Mouse (Mus musculus) heart, postnatal 36 days (tissue): ENCODE data around the gene Nyap1. TPM values are rescaled to one million over a fixed set of nuclear protein-coding genes. Genes with fewer than 3 reads are reported as not detected.

Experiments
- DNase-seq, 2 experiments: peaks; one replicate each; pipeline ENCODE4 v3.0.0; 2021 to 2022
- intact Hi-C: fragments of 180-260 bp; cut with DNase I; formaldehyde crosslinking; loops from one replicate; pipeline ENCODE4 v1.15.1; 2025
- total RNA-seq, 2 experiments: library from RNA; stranded (reverse); gene quantifications; 2 replicates each; pipeline ENCODE4 v1.2.3; 2021

Nyap1 gene
- total RNA-seq, result 1 to 10 TPM in 1 of 2 experiments, under 1 TPM in 1; 0.81 to 1.1 TPM

DNA sequence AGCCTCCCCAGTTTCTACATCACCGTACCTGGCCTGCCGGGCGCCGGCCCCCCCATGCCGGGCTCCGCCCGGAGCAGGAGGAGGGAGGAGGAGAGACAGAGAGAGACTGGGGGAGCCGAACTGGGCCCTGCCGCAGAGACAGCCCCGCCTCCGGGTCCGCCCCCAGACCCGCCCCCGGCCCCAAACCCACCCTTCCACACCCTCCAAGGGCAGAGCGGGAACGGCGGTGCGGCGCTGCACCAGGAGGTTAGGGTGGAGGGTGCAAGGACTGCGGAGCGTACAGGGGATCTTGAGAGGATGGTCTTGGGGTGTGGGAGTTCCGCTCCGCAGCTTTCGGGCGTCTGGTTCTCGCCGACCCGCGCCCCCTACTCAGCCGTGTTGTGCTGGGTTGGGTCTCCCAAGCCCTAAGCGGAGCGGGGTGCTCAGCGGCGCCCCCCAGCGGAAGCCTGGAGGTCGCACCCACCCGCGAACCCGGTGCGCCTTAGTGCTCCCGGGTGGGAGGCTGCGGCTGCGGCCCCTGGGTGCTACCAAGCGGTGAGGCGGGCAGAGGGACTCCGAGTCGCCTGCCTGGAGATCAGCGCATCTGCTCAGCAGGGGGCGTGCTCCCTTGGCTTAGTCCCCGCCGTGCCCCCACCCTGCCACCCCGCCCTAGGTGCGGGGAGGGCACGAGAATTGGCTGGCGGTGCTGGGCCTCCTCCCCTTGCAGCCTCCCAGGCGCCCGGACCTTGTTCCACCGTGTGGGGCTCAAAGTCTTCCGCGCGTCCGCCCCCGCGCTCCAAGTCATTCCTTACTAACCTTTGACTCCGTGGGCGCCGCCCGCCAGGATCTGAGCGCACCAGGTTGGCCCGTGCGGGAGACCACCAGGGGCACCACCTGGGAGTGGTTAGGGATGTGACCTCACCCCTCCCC, at the start of gene Nyap1:
Gene Nyap1 (minus strand): TSS at position 585 of the 909 bp plus-strand sequence.
- DNase-seq, result peak; percentile 84 to 87
- intact Hi-C loops, result loop anchor here (2.0 to 5.0 kb wide), 3 partner anchors 16 to 139 kb away; partner anchors contain the start of gene Mospd3

DNA sequence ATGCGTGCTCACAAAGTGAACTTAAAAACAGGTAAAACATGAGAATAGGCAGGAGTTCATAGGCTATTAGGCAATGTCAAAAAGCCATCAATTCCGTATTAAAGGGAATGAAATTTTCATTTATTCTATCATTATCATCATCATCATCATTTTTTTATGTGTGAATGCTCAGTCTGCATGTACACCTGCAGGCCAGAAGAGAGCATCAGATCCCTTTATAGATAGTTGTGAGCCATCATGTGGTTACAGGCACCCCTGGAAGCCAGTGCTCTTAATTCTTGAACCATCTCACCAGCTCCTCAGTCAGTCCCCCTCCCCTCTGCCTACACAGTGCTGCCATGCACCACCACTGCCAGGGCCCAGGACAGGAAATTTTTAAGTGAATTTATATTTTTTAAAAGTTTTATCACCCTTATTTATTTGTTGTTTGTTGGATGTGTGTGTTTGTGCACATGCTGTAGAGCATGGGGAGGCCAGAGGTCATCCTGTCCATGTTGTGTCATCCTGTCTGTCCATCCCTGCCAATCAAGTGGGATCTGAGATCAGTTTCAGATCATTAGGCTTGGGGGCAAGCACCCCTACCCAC, 47.6 kb upstream of the Nyap1 start:
- no peak for DNase-seq
- intact Hi-C loops, result no loop called here

DNA sequence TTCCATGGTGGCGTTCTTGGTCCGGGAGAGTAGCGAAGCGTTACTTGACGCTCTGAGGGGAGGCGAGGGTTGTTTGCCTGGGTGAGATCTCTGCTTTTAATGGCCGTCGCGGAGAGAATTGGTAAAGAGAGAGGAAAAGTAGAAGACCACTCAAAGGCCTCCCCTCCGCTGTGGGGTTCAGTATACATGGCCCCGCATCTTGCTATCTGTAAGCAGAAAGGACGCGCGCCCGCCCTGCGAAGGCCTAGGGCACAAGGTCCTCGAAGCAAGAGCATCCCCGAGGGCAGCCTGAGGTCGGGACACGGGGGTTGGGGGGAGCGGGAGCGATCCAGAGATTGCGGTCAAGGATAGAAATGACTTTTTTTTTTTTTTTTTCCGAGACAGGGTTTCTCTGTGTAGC, 46.8 kb upstream of the Nyap1 start:
- DNase-seq, result no peak
- intact Hi-C loops, result no loop called here

DNA sequence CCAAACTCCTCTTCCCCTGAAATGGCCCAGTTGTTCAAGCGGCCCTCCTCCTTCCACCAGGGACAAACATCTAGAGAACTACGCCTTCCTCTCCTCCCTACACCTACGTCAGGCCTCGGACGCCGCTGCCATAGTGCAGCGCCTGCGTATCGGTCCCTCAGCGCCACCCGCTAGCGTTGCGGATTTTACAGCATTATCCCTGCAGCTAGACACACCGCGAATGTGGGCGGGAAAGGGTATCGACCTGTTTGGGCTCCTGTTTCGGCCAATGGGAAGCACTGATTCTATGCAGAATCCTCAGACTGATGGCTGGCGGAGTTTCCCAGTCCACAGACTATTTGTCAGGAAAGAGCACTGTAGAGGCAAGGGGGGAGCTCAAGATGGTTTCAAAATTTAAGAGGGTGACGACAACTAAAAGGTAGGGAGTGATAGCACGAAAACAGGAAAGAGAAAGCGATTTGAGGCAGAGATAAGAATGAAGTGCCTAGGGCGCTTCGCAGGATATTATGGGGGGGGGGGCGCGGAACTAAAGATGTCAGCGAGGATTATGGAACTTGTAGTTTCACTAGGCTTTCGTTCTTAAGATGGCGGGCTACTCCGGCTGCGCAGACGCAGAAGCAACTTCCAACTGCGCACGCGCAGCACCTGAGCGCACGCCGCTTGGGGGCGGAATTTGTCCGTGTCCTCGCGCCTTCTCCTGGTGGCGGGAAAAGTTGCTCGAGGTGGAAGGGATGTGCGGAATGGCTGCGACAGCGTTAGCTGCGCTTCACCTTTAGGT, 45.9 kb upstream of the Nyap1 start, which contains the start of the genes Mepce and Zcwpw1:
Gene Mepce (minus strand): TSS at position 505 of the 778 bp plus-strand sequence.
Gene Zcwpw1 (plus strand): TSS at position 648 of the 778 bp plus-strand sequence.
- intact Hi-C loops, result no loop called here
- DNase-seq, result peak; percentile 97 to 98

DNA sequence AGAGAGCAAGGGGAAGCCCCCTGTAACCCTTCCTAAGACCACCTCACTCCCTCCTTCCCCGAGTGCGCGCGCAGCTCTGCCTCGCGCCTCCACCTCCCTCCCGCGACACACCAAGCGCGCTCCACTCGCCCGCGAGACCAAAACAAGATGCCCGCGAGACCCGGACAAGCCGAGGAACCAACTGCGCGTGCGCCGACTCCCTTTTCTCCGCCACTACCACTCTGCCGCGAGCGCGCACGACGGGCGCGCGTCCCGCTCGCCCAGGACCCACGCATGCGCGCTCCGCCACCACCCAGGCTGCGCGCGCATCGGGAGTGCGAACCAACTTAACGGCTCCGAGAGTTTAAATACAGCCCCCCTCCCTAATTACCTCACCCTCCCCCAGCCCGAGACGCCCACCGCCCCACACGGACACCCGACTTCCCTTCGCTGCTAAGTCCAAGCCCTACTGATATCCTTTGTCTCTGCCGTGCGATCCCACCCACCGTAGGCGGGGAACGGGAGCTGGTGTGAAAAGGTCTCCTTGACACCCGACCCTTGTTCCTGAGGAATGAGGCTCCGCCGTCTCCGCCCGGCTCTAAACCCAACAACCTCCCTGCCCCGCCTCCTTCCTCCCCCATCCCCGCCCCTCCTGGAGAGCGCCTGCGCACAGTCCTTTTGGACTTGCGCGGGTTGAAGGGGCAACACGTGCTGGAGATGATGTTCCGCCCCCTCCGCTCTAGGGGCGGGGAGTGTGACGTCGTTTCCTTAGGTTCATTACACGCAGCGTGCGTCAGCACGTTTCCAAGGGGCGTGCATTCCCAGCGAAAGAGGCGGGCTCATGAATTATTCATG, 44.9 kb upstream of the Nyap1 start:
- peak; percentile 98 for DNase-seq
- intact Hi-C loops, result no loop called here

DNA sequence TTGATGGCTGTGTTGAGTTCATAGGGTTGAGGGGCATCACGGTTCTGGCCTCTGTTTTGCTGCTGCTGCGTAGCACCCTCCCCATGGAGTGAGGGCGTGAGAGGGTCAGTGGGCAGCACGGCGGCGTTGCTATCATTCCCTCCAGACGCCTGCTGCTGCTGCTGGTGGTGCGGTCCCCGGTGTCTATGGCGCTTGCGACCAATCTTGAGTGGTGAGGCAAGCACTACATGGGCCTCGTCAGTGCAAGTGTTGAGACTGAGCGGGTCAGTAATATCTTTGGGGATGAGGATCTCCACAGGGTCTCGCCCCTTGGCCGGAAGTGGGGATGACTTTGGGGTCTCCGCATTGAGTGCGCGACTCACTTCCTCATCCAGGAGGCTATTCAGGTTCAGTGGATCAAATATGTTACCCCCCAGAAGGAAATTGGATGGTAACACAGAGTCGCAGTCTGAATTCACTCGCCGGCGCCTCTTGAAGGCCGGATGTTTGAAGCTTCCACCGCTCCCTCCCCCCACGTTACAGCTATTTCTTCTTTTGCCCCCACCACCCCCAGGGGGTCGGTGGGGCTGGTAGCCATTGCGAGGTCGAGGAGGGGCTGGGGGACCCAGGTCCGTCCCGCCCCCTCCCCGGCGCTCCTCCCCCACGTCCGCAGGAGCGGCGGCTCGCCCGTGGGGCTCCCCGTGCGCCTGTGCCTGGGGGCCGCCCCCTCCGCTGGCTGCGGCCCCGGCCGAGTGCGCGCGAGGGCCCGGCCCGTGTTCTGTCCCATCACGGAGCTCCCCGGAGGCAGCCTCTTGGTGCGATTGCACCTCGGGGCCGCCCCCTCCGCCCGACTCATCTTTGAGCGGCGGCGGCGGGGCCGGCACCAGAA, 44.0 kb upstream of the Nyap1 start:
- intact Hi-C loops, result no loop called here
- peak; percentile 22 to 44 for DNase-seq

DNA sequence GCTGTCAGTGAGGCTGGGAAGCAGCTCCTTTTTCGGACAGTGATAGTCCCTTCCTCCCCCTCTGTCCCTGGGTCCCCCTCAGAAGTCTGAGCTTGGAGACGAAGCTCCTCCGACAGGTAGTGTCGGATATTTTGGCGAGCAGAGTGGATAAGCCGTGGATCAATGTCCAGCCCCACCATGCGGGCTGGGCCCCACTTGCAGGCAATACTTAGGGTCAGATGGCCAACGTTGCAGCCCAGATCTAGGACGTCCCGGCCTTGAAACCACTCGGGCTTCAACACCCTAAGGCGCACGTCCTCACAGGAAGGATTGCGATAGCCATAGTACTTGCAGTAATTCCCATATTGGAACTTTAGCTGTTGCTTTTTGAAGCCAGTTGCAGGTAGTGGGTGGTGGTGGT, 43.1 kb upstream of the Nyap1 start:
- DNase-seq, result no peak
- intact Hi-C loops, result no loop called here

DNA sequence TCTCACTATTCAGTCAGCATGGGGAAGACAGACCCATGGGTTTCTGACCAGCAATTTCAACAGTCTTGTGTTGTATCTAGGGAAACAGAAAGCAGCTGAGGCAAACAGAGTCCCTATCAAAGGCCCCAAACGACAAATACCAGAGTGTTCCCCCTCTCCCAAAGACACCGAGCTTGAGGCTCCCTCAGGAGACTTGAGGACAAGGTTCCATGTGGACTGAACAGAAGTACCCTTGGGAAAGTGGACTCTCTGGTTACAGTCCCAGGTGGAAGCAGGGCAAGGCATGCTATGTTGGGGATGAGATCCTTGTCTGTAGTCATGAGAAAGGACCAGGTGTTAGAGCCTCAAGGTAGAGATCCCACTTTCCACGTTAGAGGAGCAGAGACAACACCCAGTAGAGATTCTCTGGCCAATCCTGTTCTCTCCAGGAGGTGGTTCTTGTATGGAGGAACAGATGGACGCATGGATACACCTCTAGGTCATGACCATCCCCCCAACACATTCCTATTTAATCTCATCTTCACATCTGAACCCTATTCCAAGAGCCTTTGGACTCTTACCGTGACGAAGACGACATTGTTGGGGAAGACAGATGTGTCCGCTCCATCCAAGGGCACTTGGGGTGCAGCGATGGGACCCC, 42.6 kb upstream of the Nyap1 start:
- no peak for DNase-seq
- intact Hi-C loops, result no loop called here

DNA sequence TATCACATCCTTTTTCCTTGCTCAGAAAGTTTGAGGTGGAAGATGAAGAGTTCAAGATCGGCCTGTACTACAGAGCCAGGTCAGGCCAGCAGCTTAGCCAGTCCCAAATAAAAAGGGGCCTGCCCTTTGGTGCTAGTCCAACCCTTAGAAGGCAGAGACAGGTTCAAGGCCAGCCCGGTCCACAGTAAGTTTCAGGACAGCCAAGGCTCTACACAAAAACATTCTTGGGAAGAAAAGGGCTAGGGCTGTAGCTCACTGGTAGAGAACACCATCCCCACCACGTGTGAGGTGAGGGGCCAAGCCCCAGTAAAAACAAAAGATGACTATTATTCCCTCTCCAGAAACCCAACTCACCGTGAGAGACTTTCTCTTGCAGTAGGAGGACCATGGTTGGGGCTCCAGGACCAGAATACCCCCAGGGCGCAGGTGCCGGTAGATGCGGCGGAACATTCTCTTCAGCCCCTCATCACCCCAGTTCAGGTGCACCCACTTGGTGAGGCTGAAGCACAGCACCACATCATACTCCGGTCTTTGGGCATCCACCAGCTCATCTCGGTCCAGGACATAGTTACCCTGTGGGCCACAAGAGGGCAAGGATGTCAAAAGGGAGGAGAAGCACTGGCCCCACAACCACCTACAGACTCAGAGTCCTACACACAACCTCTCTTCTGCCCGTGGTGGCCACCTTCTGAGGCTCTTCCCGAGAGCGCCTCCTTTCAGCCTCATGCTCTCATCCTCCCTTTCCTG, 41.5 kb upstream of the Nyap1 start:
- intact Hi-C loops, result no loop called here
- DNase-seq, result no peak

DNA sequence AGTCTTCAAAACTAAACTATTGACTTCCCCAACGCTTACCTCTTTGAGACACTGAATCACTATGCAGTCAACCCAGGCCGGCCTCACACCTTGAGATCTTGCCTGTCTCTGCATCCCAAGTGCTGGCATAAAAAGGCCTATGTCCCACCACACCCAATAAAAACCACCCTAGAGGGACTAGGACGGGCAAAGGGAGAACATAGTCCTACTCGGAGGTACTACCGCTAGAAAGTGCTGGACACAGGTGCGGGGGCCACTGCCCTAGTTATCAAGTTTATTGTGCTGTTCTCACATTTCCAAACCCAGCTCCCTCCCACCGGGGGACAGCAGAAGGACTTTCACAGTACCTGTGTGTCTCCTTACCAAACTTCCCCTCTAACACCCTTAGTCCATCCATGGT, 40.3 kb upstream of the Nyap1 start:
- DNase-seq, result no peak

DNA sequence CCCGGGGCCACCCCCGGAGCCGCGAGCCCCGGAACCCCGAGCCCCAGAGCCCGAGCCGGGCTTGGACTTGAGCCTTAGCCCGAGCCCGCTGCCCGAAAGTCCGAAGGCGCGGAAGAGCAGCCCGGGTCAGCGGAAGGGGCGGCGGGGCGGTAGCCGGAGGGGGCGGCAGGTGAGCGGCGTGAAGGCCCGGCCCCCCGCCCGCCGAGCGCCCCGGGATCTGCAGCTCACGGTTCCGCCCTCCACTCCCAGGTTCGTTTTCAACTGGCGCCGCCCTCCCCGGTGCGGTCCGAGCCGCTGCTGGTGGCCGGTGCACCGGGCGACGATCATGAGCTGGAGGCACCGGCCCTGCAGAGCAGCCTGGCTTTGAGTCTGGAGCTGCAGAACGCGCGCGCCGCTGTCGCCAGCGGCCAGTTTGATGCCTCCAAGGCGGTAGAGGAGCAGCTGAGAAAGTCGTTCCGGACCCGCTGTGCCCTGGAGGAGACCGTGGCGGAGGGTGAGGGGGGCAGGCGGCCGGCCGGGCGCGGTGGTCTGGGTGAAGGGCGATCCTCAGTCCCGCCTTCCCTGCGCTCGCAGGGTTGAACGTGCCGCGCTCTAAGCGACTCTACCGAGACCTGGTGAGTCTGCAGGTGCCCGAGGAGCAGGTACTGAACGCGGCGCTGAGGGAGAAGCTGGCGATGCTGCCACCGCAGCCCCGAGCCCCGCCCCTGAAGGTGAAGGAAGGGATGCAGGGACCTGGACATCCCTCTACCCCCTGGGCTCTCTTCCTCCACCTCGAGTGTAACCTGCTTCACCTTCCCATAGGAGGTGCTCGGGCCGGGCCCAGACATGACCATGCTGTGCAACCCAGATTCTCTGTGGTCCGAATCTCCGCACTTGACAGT, 37.9 kb upstream of the Nyap1 start:
- peak in 1 of 2 experiments; percentile 34 for DNase-seq
- intact Hi-C loops, result loop anchor here (5.0 kb wide), 1 partner anchor 442 kb away; no protein-coding TSS in a partner anchor

More for the DNA sequence above, 40.3 kb upstream of the Nyap1 start:
- intact Hi-C loops, result no loop called here

DNA sequence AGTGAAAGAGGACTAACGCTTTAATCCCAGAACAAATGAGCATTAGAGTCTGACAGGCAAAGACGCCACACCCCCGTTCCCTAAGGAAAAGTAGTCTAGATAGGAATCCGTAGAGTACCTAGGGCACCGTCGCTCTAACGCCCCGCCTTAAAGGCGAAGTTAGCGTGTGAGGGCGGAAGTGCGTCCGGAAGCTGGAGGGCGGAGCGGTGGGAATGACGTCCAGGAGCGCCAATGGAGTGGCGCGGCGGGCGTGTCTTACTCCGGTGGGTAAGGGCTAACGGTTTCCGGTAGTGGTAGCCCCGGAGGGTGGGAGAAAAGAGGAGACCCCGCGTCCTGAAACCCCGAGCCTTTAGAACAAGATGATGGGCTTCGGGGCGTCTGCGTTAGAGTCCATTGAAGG, 37.2 kb upstream of the Nyap1 start, which contains the start of gene Ppp1r35:
Gene Ppp1r35 (plus strand): TSS at position 215 of the 400 bp plus-strand sequence.
- intact Hi-C loops, result loop anchor here (5.0 kb wide), 1 partner anchor 441 kb away; no protein-coding TSS in a partner anchor
- DNase-seq, result peak; percentile 96 to 98

DNA sequence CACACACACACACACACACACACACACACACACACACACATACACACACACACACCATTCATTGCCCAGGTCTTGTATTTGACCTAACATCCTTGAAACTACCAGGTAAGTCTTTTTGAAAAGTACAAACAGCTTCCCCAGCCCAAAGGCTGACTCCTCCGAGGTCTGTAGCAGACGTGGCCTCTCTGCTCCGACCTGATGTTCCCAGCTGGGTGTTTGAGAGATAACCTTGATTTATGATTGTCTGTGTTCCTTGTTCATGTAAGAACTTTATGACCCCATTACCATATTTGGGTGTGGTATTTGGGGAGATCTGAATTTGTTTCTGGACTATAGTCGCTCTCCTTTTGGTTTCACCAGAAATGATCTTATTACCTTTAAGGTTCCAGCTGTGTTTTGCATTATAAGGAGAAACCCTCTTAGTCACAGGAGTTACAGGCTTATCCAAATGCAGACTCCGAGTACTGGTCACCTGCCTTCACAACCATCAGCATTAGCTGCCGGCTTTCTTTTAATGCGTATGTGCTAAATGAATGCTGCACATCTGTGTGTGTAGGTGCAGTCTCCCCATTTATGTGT, 35.9 kb upstream of the Nyap1 start:
- DNase-seq, result no peak
- intact Hi-C loops, result loop anchor here (5.0 kb wide), 1 partner anchor 440 kb away; no protein-coding TSS in a partner anchor

DNA sequence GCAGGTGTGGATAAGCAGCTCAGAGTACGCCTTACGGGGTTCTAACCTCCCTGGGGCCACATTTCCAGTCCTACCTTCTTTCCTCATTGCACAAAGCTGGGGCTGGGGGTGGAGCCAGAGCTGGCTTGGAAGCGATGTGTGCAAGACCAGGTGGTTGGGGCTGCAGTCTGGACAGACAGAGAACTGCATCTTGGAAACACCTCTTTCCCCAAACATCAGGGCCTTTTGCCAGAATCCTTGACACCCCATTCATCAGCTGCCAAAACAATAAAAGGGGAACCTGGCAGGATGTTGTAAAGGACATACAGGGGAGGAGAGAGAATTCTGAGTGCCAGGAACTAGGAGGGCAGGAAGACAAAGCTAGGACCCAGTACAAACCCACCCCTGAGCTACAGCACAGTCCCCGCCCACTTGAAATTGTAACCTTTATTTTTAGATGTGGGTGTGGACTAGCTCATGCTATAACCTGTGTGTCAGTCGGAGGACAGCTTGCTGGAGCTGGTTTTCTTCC, 35.1 kb upstream of the Nyap1 start:
- intact Hi-C loops, result loop anchor here (5.0 kb wide), 1 partner anchor 439 kb away; no protein-coding TSS in a partner anchor
- no peak for DNase-seq

DNA sequence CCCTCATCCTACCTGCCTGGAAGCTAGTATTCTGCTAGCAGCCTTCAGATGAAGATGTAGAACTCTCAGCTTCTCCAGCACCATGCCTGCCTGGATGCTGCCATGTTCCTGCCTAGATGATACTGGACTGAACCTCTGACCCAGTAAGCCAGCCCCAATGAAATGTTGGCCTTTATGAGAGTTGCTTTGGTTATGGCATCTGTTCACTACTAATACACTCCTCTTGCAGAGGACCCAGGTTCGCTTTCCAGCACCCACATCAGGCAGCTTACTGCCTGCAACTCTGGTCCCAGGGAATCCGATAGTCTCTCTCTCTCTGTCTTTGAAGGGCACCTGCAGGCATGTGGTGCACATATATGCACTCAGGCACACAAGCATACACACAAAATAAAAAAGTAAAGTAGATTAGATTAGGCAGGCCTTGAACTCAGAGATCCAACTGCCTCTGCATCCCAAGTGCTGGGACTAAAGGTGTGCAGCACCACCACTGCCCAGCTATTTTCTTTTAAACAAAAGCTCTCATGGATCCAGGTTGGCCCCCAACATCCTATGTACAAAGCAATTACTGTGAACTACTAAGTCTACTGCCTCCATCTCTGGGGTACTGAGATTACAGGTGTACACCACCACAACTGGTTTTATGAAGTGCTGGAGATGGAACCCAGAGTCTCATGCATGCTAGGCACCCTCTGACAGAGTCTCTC, 34.3 kb upstream of the Nyap1 start:
- intact Hi-C loops, result loop anchor here (5.0 kb wide), 1 partner anchor 438 kb away; no protein-coding TSS in a partner anchor
- no peak for DNase-seq
